Mouse (Mus musculus) T-cell, adult 2 months (primary cell): ENCODE measurements around the gene Mrpl43.
A peak's percentile ranks its signal among the peaks of the same experiment; 100 is the strongest.

Source experiments
- DNase-seq: peaks from one replicate; pipeline ENCODE4 v3.0.0; 2022; ENCODE audit warnings: low spot score

The Mrpl43 gene

DNA sequence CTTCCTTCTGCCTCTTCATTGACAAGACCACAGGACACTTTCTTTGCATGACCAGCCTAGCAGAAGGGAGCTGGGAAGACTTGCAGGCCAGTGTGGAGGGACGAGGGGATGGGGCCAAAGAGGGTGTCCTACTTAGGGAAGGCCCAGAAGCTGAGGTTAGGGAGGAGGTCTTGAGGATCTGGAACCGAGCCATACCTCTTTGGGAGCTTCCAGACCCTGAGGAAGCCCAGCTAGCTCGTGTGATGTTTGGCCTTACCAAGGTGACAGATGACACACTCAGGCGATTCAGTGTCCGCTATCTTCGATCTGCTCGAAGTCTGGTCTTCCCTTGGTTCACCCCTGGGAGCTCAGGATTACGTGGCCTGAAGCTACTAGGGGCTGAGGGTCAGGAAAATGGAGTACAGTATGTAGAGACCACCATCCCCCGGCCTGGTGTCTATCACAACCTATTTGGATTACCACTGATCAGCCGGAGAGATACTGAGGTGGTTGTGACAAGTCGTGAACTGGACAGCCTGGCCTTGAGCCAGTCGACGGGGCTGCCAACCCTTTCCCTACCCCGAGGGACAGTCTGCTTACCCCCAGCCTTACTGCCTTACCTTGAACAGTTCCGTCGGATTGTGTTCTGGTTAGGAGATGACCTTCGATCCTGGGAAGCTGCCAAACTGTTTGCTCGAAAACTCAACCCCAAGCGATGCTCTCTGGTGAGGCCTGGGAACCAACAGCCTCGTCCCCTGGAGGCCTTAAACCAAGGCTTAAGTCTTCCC is 1.4 kb upstream of the Mrpl43 start:
- DNase-seq, result no peak

DNA sequence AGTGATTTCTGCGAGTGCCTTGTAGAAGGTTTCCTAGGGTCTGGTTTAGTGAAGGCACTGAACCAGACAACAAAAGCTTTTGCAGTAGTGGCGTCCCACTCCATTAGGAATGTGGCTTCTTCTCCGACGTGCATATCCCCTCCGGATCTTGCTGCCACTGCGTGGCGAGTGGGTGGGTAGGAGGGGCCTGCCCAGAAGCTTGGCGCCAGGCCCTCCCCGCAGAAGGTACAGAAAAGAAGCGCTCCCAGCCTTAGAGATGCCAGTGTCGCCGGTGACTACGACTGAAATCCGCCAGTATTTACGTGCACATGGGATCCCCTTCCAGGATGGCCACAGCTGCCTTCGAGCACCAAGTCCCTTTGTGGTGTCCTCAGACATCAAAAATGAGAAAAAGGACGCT is 779 bp upstream of the Mrpl43 start:
- DNase-seq, result no peak

GRCm38 (mm10) chr19:45005444-45005843 is 798 bp downstream of the Mrpl43 start, which contains the start of gene Twnk:
Gene Twnk, plus strand, starts transcription at chr19:45005663.
- no peak for DNase-seq

DNA sequence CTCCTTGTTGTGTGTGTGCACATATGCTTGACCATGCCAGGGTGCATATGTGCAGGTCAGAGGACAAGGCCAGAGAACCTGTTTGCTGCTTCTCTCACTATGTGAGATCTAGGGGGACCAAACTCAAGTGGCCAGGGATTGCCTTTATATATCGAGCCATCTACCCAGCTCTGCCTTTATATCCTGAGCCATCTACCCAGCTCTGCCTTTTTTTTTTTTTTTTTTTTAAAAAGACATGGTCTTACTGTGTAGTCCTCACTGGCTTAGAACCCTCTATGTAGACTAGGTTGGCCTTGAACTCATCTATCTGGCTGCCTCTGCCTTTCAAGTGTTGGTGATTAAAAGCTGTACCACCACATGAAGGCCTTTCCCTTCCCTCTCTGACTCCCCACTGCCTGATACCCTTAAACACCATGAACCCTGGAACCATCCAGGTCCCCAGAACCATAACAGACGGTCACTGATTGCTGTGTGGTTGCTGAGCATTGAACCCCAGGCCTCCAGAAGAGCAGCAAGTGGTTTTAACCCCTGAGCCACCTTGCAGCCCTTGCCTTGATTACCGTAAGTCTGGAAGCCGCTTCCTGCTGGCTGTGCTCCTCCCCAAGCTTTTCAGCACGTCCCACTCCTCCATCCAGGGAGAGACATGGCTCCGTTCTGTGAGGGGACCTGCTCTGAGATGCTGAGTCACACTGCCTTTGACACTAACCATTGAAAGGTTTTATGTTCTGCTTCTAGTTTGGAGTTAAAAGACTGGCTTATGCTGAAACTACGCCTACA is 2.3 kb downstream of the Mrpl43 start:
- no peak for DNase-seq

GRCm38 (mm10) chr19:45002301-45002700 is 3.9 kb downstream of the Mrpl43 start:
- no peak for DNase-seq

DNA sequence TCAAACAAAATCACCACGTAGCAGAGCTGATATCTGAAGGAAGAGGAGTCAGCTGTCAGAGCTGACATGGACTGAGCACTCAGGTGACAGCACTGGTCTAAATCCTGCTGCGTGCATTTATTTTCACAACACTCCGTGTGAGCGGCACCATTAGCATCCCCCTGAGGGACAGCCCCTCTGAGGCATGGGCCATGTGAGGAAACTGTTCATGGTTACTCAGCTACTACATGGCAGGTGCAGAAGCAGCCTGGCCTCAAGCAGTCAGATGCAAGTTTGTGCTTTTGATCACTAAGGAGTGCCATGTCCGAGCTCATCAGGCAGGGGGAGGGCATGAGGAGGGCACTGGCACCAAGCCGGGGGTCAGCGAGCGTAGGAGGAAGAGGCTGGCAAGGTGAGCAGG is 6.6 kb downstream of the Mrpl43 start:
- DNase-seq, result no peak

GRCm38 (mm10) chr19:44997786-44998185 is 8.5 kb downstream of the Mrpl43 start:
- DNase-seq, result no peak

- DNase-seq, result no peak
Measured at GRCm38 (mm10) chr19:44992712-44993111, 13.5 kb downstream of the Mrpl43 start.

DNA sequence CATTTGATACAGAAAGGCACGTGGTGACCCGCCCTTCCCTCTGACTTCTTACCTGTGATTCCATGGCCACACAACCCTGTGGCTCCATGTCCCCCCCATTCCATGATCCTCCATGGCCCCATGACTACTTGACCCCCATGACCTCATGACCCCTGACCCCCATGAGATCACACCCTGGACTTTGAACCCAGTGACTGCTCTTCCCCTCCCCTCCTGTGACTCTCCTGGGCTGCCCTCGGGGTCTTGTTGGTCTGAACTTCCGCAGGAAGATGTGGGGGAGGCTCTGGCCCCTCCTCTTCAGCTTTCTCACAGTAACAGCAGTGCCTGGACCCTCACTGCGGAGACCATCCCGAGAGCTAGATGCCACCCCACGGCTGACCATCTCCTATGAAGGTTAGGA is 14.0 kb downstream of the Mrpl43 start:
- no peak for DNase-seq

DNA sequence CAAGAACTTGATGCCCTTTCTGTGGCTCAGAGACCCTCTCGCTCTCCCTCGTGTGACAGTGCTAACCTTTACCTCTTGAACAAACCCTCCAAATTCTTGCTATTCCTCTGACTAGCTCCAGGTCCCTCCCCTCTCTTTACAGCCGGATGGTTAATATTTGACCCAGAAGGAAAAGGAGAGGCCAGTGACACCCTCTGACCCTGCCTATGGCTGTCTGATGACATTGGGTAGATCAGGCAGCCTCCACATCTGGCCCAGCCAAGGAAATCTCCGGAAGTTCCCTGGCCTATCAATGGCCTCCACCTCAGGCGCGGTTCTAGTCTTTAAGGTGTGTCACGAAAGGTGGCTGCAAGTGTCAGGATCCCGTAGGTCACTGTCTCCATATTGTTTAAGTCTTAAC is 15.2 kb downstream of the Mrpl43 start:
- DNase-seq, result no peak

DNA sequence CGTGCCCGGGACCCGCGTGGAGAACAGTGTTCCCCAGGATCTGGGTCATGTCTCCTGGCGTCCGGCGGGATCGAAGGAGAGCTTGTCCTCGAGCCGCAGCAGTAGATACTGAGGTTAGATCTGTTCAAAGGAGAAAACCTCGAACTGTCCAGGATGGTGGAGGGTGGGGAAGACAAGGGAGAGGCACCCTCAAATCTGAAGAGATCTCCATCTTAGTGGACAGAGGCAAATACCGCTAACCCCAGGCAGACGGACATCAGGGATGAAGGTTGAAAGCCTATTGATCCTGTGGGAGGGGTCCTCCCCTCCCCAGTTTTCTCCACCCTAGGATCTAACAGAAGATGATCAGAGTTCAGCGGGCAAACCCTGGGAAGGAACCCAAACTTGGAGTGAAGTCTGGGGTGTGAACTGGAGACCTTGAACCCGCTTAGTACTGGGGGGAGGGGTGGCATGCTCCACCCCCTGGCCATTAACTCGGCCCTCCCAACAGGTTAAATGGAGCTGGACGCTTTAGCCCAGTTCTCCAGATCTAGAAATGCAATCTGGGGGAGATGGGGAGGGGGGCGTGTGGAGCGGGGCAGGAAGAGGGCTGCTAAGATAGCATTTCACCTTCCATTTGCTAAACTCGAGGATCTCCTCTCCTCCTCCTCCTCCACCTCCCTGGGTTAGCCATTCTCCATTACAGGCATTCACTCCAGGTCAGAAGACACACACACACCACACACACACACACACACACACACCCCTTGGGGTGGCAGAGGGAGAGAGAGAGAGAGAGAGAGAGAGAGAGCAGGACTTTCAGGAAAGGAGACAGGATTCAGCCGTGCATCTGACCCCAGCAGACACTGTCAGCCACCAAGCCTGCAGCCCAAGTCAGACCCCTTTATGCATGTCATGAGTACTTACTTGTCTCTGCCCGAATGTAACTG is 16.4 kb downstream of the Mrpl43 start:
- no peak for DNase-seq

DNA sequence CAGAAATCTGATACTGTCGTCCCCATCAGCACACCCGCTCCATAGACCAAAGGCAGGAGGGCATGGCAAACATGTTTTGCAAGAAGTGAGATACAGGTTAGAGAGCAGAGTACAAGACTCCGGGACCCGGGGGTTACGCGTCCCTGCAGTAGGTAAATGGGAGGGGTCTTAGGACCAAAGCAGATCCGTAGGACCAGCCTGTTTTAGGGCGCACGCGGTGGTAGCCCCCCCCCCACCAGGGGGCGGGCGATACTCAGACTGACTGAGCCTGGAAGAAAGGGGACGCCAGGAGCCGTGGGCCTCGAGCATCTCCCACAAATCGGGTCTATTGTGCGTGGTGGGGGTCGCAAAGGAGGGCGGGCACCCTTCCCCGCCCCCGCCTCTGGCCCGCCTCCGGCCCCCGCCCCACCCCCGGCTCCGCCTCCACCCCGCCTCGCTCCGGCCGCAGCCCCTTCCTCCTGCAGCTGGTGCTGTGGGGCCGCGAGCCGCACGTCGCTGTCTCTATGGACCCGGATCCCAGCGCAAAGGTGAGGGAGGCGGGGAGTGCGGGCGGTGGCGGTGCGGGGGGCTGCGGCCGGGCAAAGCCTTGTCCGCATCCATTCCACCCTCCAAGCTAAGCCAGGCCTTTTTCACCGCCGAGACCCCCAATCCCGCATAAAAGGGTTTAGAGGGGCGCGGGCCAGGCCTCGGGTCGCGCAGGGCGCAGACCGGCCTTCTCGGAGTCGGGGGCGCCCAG is 17.2 kb downstream of the Mrpl43 start, which contains the start of gene Sema4g:
Sema4g (plus strand) TSS at position 271 of the 736 bp plus-strand sequence.
- peak; percentile 21 for DNase-seq

DNA sequence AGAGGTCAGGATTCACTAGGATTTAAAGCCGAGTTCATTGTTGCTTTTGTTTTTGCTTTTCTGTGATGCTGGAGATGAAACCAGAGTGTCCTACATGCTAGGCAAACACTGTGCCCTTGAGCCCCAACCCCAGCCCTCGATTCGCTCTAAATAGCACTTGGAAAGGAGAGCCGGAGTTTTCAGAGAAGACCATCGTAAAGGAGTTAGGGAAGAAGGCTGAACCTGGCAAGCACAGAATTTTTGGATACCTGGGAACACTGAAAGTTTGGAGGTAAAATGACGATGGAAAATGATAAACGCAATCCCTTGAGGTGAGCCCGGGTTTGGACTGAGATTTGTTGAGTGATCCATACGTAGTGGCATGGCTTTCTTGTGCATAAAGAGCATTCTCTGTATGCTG is 17.9 kb downstream of the Mrpl43 start:
- DNase-seq, result no peak

DNA sequence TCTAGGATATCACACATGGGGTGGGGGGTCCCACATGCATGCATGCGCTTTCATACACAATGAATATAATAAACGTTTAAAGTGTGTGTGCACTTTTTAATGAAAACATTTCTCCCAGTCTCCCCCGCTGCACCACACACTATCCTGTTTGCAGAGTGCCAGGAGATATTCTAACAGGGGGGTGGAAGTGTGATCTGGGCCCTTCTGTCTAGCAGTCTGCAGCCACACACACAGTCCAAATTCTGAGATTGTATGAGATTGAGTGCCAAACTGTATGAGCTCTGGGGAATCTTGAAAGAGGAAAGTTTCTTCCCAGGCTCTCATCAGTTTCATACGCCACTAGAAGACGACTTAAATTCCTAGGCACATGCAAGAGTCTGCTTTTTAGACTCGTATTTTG is 18.4 kb downstream of the Mrpl43 start:
- no peak for DNase-seq

- no peak for DNase-seq
Measured at GRCm38 (mm10) chr19:44987004-44987403, 19.2 kb downstream of the Mrpl43 start.

DNA sequence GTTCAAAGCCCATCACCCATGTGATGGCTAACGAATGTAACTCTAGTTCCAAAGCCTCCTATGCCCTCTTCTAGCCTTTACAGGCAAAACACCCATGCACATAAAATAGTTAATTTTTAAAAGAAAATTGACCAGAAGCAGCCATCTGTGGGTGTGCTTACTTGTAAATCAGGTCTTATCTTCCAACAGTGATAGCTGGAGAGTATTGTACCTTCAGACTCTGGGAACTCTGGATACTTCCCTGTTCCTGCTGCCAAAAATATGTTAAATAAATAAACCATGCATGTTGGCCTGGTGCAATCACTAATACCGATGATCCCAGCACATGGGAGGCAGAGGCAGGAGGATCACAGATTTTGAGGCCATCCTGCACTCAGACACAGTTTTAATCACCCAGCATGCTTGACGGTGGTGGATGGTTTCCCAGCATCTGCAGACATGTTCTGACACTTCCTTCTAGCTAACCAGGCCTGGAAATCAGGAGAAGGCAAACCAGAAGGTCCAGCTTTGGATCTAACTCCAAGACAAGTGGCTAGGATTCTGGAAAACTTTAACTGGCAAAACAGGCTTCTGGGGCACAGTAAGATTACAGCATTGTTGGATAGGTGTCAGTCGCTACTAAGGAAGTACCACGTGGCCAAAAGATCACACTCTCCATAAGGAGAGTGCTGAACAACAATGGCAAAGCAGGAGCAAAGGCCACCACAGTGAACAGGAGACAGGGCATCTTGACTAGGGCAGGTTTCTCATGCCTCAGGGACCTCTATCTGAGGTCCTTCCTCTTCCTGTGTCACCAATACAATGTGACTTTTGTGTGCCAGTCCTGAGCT is 20.9 kb downstream of the Mrpl43 start:
- no peak for DNase-seq

GRCm38 (mm10) chr19:44984420-44984819 is 21.8 kb downstream of the Mrpl43 start:
- no peak for DNase-seq

GRCm38 (mm10) chr19:44983366-44983765 is 22.9 kb downstream of the Mrpl43 start:
- DNase-seq, result no peak

DNA sequence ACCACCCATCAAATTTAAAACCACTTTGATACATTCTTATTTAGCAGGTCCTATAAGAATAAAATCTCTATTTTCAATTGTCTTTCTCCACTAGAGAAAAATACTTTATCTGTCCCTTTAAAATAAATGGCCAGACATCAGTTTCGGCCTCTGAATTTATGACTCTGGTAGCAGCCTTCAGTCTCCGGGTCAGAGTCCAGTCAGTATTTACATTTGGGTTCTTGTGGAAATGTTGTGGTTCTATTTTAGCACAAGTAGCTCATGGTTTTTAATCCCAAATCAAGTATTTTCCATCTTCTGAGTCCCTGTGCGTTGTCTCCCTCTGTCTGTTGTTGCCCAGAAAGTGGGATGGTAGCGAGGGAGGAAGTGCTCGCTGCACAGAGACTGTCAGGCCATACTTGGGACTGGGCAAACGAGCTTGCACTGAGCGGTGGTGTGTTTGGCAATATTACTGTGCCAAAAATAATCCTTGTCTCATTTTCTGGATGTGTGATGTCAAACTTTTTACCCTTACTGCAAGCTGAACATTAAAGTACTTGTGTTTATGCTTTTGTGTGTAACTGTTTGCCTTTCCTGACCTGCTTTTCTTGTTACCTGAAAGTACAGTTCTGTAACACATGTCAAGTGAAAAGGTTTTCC is 23.6 kb downstream of the Mrpl43 start:
- no peak for DNase-seq

- no peak for DNase-seq
Measured at GRCm38 (mm10) chr19:44980787-44981186, 25.5 kb downstream of the Mrpl43 start.
